Mouse (Mus musculus) thymus, postnatal 10 days (tissue): Measurements from ENCODE around the gene Apcs.

Experiments used
- DNase-seq, 2 experiments: peaks; one replicate each; pipeline ENCODE4 v3.0.0; 2021; ENCODE audit warnings: low spot score in 2 of 2

Gene Apcs

GRCm38 (mm10) chr1:172894777-172895357 is at the start of gene Apcs:
Gene Apcs (minus strand): TSS chr1:172895041.
- DNase-seq = no peak

- no peak for DNase-seq
Observed at GRCm38 (mm10) chr1:172932197-172932596, 37.4 kb upstream of the Apcs start.

- no peak for DNase-seq
Observed at GRCm38 (mm10) chr1:172918450-172918849, 23.6 kb upstream of the Apcs start.

DNA sequence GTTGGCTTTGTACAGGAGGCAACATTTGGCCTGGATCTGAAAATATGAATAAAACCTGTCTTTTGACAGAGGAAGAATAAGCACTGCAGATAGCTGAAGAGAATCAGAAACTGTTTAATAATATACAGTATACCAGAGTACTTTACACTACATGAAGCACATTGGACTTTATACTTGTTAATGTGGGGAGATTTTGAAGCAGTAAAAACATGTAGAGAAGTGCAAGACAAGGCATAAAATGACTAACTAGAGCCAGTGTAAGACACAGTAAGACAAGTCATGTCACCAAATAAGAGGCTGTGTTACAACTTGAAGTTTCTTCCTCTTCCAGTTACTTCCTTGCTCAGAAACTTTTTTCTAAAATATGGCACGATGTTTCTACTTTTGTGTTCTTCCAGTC is 22.3 kb upstream of the Apcs start:
- no peak for DNase-seq

DNA sequence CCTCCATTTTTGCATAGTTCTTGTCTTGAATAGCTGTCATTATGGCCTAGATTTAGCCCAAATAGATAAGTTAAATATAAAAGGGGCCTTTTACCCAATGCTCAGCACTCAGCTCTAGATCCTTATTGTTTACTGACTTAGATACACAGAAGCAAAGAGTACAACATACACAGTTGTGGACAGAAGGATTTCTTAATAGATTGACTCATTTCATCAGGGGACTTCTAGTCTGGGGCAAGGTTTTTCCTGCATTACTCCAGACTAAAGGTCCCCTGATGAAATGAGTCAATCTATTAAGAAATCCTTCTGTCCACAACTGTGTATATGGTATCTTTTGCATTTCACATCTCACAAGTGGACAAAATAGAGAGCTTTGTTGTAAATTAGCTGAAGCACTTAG is 8.5 kb upstream of the Apcs start:
- no peak for DNase-seq

- DNase-seq = no peak
Observed at GRCm38 (mm10) chr1:172895435-172895834, 594 bp upstream of the Apcs start.

DNA sequence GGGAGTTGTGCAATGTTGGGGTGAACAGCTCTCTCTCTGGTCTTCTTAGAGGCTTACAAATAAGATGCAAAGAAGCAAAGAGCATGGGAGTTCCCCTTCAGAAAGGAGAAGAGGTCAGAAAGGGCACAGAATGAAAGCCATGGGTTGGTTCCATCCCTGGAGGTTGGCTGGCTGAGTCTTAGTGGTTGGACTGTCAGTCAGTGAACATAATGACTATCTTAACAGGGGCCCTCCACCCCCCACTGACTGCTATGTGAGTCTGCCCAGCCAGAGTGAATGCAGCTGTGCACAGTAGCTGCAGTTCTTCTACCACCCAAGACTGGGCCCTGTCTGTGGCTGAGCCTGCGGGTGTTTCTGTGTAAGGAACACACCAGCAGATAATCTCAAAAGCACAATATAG is 18.2 kb downstream of the Apcs start:
- no peak for DNase-seq

DNA sequence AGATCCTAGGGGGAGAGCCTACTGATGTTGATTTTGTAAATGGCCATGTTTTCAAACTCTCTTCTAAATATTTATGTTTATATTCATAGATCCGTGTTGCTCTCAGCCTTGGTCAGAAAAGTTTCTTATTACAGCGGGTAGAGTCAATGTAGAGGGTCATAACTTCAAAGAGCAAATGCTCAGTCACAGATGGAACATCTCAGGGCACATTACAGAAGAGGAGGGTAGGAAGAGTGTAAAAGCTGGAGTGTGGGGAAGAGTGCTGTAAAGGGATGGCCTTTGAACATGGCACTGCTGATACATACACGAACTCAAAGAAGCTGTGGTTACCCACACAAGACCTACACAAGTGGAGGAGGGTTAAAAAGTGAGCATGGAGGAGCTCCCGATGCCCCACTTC is 19.6 kb downstream of the Apcs start:
- no peak for DNase-seq

- DNase-seq = no peak
Observed at GRCm38 (mm10) chr1:172848171-172848570, 46.7 kb downstream of the Apcs start.

DNA sequence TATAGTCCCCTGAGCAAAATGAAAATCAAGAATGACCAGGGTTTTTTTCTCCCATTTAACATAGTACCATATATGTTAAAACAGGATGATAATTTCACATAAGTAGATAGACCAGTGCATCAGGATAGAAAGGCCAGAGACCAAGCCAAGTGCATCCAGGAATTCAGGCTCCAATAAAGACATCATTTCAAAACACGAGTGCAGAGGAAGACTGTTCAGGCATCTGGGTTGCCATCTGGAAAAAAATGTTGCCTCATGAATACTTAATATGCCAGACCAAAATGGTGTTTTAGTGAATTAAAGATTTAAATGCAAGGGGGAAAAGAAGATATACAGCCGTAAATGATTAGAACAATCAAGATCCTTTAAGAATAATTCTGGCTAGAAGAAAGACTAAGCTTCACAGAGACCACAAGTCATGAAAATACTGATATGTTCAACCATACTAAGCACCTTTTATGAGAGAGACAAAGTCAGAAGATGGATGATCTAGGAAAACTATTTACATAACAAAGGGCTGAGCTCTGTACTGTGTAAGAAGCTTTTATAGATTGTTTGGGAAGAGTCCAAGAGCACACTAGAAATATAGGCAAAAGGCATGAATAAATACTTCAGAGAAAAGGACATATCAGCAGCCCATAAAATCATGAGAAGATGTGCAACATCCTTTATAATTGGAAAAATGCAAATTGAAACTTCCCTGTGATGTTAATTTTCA is 47.6 kb downstream of the Apcs start:
- no peak for DNase-seq
